Mouse (Mus musculus): ENCODE data around the gene Tas2r119. TPM values are rescaled to one million over a fixed set of nuclear protein-coding genes. Genes with fewer than 3 reads are reported as not detected.
"Not testable (repeated sequence)": the region's sequence is repeated elsewhere in the genome, so short reads cannot be mapped to it uniquely, and the experiment has no call there.

The Tas2r119 gene
- total RNA-seq (2021): not detected
- long read RNA-seq, experiment 1: 0 reads
- long read RNA-seq, experiment 2: 0 reads

DNA sequence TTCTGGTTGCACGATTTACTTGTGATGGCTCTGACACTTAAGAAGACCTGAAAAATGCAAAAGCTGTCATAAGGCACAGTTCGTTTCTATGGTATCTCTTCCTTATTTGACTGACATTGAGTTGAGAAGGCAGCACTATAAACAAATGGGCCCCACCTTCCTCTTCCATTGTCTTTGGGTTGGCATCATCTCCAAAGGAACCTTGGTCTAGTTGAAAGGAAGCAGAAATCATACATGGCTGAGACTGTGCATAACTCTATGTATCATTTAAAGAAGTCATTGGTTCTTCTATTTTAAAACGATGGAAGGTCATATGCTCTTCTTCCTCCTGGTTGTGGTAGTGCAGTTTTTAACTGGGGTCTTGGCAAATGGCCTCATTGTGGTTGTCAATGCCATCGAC lies at the start of gene Tas2r119:
Gene Tas2r119 (plus strand): TSS at position 301 of the 400 bp plus-strand sequence.
- DNase-seq: no peak

DNA sequence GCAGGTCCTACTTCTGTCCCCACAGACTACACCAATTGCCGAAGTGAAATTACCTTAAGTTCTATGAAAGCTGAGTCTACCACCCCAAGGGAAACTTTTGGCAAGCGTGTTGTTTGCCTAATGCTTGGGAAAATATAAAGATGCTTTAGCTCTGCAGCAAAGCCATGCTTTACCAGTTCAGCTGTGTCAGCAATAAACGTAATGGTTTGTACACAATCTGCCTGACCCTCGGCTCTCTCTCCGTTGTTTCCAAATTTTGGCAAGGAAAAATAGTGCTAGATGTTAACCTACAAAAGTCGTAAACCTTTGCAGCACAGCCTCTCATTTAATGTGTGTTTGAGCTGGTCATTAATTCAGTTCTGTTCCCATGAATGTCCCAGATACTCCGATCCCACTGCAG lies 44.8 kb upstream of the Tas2r119 start:
- no peak for DNase-seq

DNA sequence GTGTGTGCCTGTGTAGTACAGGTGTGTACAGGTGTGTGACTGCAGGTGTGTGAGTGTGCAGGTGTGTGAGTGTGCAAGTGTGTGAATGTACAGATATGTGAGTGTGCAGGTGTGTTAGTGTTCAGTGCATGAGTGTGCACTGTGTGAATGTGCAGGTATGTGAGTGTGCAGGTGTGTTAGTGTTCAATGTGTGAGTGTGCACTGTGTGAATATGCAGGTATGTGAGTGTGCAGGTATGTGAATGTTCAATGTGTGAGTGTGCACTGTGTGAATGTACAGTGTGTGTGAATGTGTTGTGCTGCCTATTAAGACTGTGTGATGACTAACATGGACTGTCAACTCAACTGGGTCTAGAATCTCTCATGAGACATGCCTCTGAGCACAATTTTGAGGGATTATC lies 35.4 kb upstream of the Tas2r119 start:
- DNase-seq: no peak

GRCm38 (mm10) chr15:32144269-32144668 lies 32.8 kb upstream of the Tas2r119 start:
- no peak for DNase-seq

DNA sequence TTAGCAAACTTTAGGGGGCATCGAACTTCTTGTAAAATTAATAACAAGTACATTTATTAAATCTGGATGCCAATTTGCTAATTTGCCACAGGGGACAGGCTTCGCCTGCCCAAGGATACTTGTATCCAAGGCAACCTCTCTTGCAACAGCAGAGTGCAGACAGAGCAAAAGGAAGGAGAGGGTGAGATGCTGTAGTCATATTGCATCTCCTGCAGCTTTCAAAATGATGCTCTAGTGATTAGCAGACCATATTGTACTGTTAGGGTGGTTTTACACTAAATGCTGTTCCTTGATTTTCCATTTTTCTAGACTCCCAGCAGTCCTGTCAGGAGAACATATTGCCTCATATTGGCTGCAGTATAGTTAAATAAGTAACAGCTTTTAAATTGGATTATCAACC lies 23.7 kb upstream of the Tas2r119 start:
- DNase-seq: no peak

DNA sequence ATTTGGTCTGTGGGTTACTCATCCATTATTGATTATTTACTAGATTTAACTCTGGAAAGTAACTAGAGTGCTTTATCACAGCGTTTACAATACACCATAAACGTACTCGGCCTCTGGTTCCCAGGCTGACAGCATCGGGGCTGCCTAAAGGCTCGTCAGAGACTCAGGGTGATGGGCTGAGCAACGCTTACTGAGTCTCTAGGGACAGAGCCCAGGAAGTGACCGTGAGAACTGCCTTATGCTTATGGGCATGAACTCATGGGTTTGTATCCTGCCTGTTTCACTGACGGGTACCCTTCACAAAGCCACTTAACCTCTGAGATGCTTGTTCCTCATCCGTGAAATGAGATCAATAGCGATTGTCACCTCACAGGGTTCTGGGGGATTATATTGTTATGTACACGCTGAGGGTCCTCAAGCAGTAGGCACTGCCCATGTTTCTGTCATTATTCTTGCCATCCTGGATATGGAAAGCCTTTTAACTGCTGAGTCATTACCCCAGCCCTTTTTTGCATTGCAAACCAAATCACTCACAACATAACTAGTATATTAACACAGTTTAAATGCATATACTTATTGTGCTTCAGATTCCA lies 23.1 kb upstream of the Tas2r119 start:
- no peak for DNase-seq

DNA sequence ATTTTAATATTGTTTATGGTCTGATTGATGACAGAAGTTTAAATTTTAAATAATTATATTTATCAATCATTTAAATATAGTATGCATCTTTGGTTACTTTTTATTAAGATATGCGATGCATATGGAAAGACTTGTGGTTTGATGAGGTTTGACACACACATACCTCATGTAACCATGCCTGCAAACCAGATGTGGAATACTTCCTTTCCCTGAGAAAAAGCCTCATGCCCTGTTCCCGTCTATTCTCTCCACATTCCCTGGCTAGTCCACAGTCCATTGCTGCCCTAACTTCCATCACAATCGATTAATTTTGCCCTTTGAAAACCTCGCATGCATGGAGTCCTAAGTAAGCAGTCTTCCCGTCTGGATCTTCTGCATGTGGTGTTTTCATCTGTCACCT lies 21.0 kb upstream of the Tas2r119 start:
- DNase-seq: no peak

DNA sequence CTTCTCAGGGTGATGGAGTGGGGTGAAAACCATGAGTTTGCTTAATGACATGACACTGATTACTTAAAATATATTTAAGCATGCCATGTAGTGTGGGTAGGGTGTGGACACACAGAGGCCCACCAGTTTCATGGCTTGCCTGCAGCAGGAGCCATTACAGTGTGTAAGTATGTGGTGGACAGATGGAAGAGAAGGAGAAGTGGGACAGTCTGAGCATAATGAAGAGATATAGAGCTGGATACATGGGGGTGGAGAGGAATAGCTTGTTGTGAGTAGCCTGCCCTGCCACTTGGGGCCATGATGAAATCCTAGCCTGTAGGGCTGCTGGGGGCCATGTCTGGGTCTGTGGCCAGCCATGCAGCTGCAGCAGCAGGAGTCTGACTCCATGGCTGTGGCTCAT lies 16.8 kb upstream of the Tas2r119 start:
- DNase-seq: no peak

DNA sequence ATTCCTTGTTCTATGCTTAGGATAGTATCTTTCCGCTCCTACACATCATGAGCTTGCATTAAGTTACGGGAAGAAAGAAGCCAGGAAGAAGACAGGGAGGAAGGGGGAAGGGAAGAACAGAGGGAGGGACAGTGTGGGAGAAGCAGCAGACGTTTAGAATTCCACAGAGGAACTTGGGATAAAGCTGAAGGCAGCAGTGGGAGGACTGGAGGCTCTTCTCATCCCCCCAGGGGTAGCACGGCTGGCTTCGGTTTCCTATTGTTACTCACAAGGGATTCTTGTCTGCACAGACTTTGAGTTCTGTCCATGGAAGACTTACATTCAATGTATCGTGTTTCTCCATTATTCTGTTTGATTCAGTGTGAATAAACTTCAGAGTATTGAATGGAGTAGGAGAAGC lies 5.3 kb upstream of the Tas2r119 start:
- peak in 1 of 2 experiments; percentile 4 for DNase-seq

DNA sequence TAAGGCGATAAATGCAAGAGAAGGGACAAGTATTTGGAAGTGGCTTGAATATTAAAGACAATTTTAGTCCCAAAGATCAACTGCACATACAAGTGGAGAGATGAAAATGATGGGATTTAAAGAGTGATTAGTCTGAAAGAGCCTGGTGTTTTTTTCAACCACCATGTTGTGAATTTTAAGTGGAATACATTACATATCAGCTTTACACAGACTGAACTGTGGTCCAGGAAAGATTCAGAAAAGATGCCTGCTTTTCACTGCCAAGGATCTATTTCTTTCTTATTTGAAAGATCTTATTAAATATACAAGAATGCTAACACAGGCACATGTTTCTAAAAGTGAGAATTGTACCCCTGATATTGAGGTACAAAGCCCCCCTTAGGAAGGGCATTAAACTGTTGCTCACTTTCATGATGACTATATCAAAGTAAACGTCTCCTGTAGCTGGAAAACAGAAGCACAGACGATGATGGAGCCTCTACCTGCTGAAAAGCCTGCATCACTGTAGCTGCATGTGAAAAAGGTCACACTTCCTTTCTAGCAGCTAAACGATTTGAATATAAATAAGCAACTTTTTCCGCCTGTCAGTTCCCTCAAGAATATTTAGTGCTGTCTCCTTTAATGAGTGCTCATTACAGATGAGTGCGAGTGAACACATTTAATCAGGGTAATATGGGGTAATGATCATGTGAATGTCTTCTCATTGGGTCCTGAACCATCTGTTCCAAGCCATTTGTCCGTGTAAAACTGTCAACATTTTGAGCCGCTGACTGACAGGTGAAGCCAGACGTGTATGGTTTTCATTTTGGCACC lies 4.7 kb upstream of the Tas2r119 start:
- DNase-seq: no peak

- no peak for DNase-seq
Measured at GRCm38 (mm10) chr15:32172988-32173329, 4.1 kb upstream of the Tas2r119 start.

DNA sequence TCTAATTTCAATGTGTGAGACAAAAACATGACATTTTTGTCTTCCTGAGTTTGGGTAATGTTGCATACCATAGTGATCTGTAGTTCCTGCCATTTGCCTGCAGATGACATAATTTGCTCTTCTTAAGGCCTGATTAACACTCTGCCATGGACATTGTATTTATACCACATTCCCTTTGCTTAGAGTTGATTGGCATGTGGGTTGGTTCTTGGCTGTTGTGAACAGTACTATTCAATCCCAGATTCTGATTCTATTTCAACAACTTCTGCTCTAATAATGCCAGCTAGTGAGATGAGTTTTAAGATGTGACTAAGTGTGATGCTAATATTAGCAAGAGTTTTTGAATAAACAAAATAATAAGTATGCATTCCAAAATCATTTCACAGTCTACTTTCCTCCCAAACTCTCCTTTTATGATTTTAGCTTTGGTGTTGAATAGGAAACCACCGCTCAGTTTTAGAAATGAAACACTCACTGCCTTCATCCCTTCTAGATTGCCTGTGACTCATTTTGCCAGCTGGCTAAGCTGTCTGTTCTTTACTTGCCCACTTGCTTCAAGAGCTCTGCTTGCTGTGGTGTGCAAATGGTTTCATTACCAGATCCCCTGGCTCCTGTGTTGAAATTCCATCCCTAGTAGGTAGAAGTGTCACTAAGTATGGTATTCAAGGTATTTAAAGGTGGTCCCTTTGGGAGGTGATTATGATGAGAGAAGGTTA lies 3.1 kb downstream of the Tas2r119 start:
- DNase-seq: no peak

DNA sequence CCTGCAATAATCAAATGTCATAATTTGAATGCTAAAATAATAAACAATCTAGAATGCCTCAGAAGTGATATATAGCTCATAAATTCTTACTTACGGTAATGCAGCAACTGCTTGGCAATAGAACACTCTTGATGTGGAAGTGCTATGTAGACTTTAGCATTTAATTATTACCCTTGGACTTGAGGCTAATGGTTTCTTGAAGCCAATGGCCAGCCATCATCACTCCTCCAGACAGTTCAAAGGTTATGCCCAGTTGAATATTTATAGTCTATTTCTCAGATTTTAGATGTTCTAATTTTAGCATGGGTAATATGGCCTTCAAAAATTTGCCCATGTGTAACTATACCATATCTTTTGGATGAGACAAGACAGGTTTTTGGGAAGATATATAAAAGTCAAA lies 4.9 kb downstream of the Tas2r119 start:
- no peak for DNase-seq

- no peak for DNase-seq
Measured at GRCm38 (mm10) chr15:32184964-32185363, 7.9 kb downstream of the Tas2r119 start.

- DNase-seq: no peak
Measured at GRCm38 (mm10) chr15:32189879-32190278, 12.8 kb downstream of the Tas2r119 start.

DNA sequence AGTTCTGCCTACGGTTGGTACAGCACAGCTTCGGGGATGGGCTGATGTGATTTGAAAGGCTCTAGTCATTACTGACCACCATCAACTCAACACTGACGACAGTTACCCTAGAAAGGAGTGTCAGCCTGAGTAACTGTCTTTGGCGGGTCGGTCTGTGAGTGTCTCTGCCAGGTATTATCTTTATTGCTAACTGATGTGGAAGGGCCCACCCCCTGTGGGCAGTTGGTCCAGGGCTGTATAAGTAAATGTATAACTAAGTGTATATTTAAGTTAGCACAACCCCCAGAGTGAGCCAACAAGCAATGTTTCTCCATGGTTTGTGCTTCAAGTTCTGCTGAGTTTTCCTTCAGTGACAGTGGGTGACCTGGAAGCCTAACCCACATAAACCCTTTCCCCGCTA lies 13.3 kb downstream of the Tas2r119 start:
- no peak for DNase-seq

DNA sequence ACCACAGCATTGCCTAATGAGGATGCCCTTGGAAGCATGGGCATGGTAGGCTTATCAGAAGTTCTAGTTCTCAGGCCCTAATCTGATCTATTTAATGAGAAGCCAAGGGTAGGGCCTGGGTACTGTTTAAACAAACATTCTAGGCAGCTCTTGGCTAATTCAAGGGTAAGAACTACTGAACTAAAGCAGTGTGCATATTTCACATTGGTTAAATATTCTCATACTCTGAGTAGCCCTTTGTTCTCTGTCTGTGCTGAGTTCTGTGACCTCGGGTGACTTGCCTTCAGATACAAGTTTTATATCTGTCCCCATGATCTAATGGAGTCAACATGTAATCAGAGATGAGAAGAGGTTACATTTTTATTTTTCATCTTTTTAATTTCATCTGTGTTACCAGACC lies 15.9 kb downstream of the Tas2r119 start:
- no peak for DNase-seq

GRCm38 (mm10) chr15:32198076-32198475 lies 21.0 kb downstream of the Tas2r119 start:
- no peak for DNase-seq

- DNase-seq: no peak
Measured at GRCm38 (mm10) chr15:32198561-32198960, 21.5 kb downstream of the Tas2r119 start.

GRCm38 (mm10) chr15:32203242-32203641 lies 26.2 kb downstream of the Tas2r119 start:
- DNase-seq: no peak

- DNase-seq: no peak
Measured at GRCm38 (mm10) chr15:32204908-32205307, 27.8 kb downstream of the Tas2r119 start.

- DNase-seq: not testable (repeated sequence)
Measured at GRCm38 (mm10) chr15:32214687-32215086, 37.6 kb downstream of the Tas2r119 start.

- no peak for DNase-seq
Measured at GRCm38 (mm10) chr15:32223028-32223427, 45.9 kb downstream of the Tas2r119 start.

All from heart, adult 18-20 months (tissue).